Mouse (Mus musculus): ENCODE measurements around the gene Hectd2.

Hectd2 gene

GRCm38 (mm10) chr19:36663918-36664317 is 109.5 kb downstream of the Hectd2 start:
- DNase-seq = no peak

- no peak for DNase-seq
Measured at GRCm38 (mm10) chr19:36664417-36664816, 110.0 kb downstream of the Hectd2 start.

GRCm38 (mm10) chr19:36665206-36665605 is 110.8 kb downstream of the Hectd2 start:
- no peak for DNase-seq

- DNase-seq = no peak
Measured at GRCm38 (mm10) chr19:36665641-36666040, 111.2 kb downstream of the Hectd2 start.

GRCm38 (mm10) chr19:36666471-36666870 is 112.0 kb downstream of the Hectd2 start:
- DNase-seq = no peak

DNA sequence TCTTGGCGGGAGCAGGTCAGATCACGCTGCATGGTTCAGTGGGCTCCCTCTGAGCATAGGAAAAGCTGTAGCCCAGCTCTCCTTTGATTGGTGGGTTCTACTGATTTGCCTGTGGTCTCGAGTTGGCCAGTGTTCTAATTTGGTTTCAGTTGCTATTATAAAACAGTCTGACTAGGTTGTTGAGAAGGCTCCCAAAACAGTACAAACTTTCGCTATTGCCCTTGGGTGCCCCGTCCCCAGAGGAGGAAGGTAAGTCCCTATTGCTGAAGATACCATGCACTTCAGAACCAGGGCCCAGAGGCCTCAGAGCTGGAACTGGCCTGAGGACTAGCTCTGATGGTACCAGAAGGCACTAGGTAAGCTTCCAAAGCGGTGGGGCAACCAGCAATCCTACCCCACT is 112.9 kb downstream of the Hectd2 start:
- no peak for DNase-seq

- DNase-seq = no peak
Measured at GRCm38 (mm10) chr19:36668098-36668497, 113.7 kb downstream of the Hectd2 start.

- DNase-seq = no peak
Measured at GRCm38 (mm10) chr19:36668881-36669639, 114.6 kb downstream of the Hectd2 start.

GRCm38 (mm10) chr19:36669720-36670451 is 115.4 kb downstream of the Hectd2 start:
- no peak for DNase-seq
